Mouse (Mus musculus): ENCODE data around the gene Tbrg4.

- TF ChIP-seq CTCF (IDR thresholded peaks at IDR 0.05; ENCODE audit: low read depth) = peak; percentile 37
- TF ChIP-seq EP300 (IDR thresholded peaks at IDR 0.05; ENCODE audit: low read depth) = no peak
These were observed 22.2 kb upstream of the Tbrg4 start for GRCm38 (mm10) chr11:6647831-6648724.

Measured in liver, postnatal 0 days (tissue).